Mouse (Mus musculus) hindbrain, embryonic 14.5 days (tissue): ENCODE results near the gene Spns1. TPM values are rescaled to one million over a fixed set of nuclear protein-coding genes. Genes with fewer than 3 reads are reported as not detected.

ENCODE experiments used
- ATAC-seq: fragments of 200-750 bp; cut with Nextera tagmentation; 2 replicates; pipeline ENCODE4 v1.8.0; 2017; ENCODE audit warnings: moderate number of reproducible peaks, mild to moderate bottlenecking, moderate TSS enrichment, moderate library complexity; ENCODE audit not compliant: low FRiP score
- DNase-seq: peaks from one replicate; pipeline ENCODE4 v3.0.0-alpha.2; 2015; ENCODE audit warnings: low spot score
- H3K27ac ChIP-seq: fragments of 300-500 bp; sonication (generic); 2 replicates; pipeline ENCODE4 v1.5.1; 2014; ENCODE audit warnings: mild to moderate bottlenecking, moderate library complexity
- H3K27me3 ChIP-seq: fragments of 300-500 bp; sonication (generic); 2 replicates; pipeline ENCODE4 v1.6.1; 2014; ENCODE audit warnings: mild to moderate bottlenecking, low read length, mixed read lengths; ENCODE audit not compliant: control insufficient read depth, insufficient read depth
- H3K36me3 ChIP-seq: fragments of 300-500 bp; sonication (generic); replicated peaks from 2 replicates; pipeline ENCODE4 v1.6.1; 2014; ENCODE audit not compliant: control insufficient read depth, insufficient read depth
- H3K4me1 ChIP-seq: fragments of 300-500 bp; sonication (generic); replicated peaks from 2 replicates; pipeline ENCODE4 v1.6.1; 2014; ENCODE audit warnings: antibody characterized with exemption, low read length, mixed read lengths; ENCODE audit not compliant: control insufficient read depth, insufficient read depth
- H3K4me2 ChIP-seq: fragments of 300-500 bp; sonication (generic); replicated peaks from 2 replicates; pipeline ENCODE4 v1.6.1; 2014; ENCODE audit warnings: mild to moderate bottlenecking, moderate library complexity
- H3K4me3 ChIP-seq: fragments of 300-500 bp; sonication (generic); replicated peaks from 2 replicates; pipeline ENCODE4 v1.5.1; 2014; ENCODE audit warnings: mild to moderate bottlenecking, low read length
- H3K9ac ChIP-seq: fragments of 300-500 bp; sonication (generic); 2 replicates; pipeline ENCODE4 v1.6.1; 2014
- H3K9me3 ChIP-seq: fragments of 300-500 bp; sonication (generic); 2 replicates; pipeline ENCODE4 v1.6.1; 2016; ENCODE audit warnings: low read length; ENCODE audit not compliant: control insufficient read depth
- WGBS: fragments of 180-500 bp; shearing (Covaris S2); extraction: QIAGEN DNeasy Blood & Tissue Kit; methylation state at CpG from one replicate; pipeline ENCODE4 v1.1.7; 2014; 5-methylcytosine and 5-hydroxymethylcytosine counted together
- polyA plus RNA-seq: library from polyadenylated mRNA; unstranded; fragments of >200 nt; fragmentation: Nextera tagmentation; extraction: Ambion mirVana; gene quantifications from 2 replicates; pipeline ENCODE4 v1.2.1, GENCODE M21; 2014

Spns1 gene
- polyA plus RNA-seq = 64.5 and 67.9 TPM in 2 replicates

- peak within 1 kb of the TSS; percentile 77 for H3K4me3 ChIP-seq
- ATAC-seq = peak; percentile 95
These were observed at the start of gene Spns1 for GRCm38 (mm10) chr7:126377278-126378158. Gene Spns1, minus strand, starts transcription at chr7:126377450.

GRCm38 (mm10) chr7:126424161-126424560 is 46.9 kb upstream of the Spns1 start:
- Histone ChIP-seq H3K9ac (no peak overlapping the region), H3K27me3 (no peaks in the 10 kb centered on the region), H3K4me3 (no peak overlapping the region), H3K9me3 (no peaks in the 10 kb centered on the region), H3K4me1 (peaks cover 8% of the 10 kb centered on the region; the same call in 1 of the 2 replicates), H3K4me2 (no peak overlapping the region), H3K27ac (no peak overlapping the region), H3K36me3 (no peaks in the 10 kb centered on the region)
- WGBS = 83% methylated on average over 6 of the region's 6 CpGs
- ATAC-seq (no peak), DNase-seq (no peak)

More at GRCm38 (mm10) chr7:126377278-126378158, at the start of gene Spns1:
- DNase-seq = peak; percentile 99
- no peaks in the 10 kb centered on the region for H3K9me3 ChIP-seq
- H3K27me3 ChIP-seq = no peaks in the 10 kb centered on the region
- H3K9ac ChIP-seq = peak within 1 kb of the TSS; percentile 75
- 1% methylated on average over 33 of the region's 33 CpGs for WGBS
- H3K4me2 ChIP-seq = peak within 1 kb of the TSS; percentile 98
- H3K4me1 ChIP-seq = peaks cover 13% of the 10 kb centered on the region
- peak within 1 kb of the TSS; percentile 87 for H3K27ac ChIP-seq
- H3K36me3 ChIP-seq = peaks cover 19% of the 10 kb centered on the region

- no peaks in the 10 kb centered on the region for H3K9me3 ChIP-seq
- H3K27me3 ChIP-seq = no peaks in the 10 kb centered on the region
- no peaks in the 10 kb centered on the region for H3K4me1 ChIP-seq
- ATAC-seq (no peak), DNase-seq (no peak)
- H3K9ac ChIP-seq = no peak overlapping the region
- H3K4me2 ChIP-seq = no peak overlapping the region
- 92% methylated on average over 5 of the region's 5 CpGs for WGBS
- H3K27ac ChIP-seq = no peak overlapping the region
- H3K4me3 ChIP-seq = no peak overlapping the region
- H3K36me3 ChIP-seq = no peaks in the 10 kb centered on the region
These were observed 44.5 kb upstream of the Spns1 start for GRCm38 (mm10) chr7:126421756-126422155.

GRCm38 (mm10) chr7:126418496-126418895 is 41.2 kb upstream of the Spns1 start:
- Histone ChIP-seq H3K36me3 (no peaks in the 10 kb centered on the region), H3K4me1 (no peaks in the 10 kb centered on the region), H3K27ac (no peak overlapping the region), H3K4me2 (no peak overlapping the region), H3K27me3 (no peaks in the 10 kb centered on the region), H3K4me3 (no peak overlapping the region), H3K9ac (no peak overlapping the region), H3K9me3 (no peaks in the 10 kb centered on the region)
- no peak for DNase-seq
- 72% methylated on average over 3 of the region's 3 CpGs for WGBS
- no peak for ATAC-seq

GRCm38 (mm10) chr7:126417606-126418005 is 40.4 kb upstream of the Spns1 start:
- H3K4me1 ChIP-seq = no peaks in the 10 kb centered on the region
- H3K27ac ChIP-seq = no peak overlapping the region
- WGBS = 82% methylated on average over 4 of the region's 4 CpGs
- no peak overlapping the region for H3K4me2 ChIP-seq
- H3K4me3 ChIP-seq = no peak overlapping the region
- no peak for ATAC-seq
- no peak overlapping the region for H3K9ac ChIP-seq
- no peaks in the 10 kb centered on the region for H3K27me3 ChIP-seq
- H3K9me3 ChIP-seq = no peaks in the 10 kb centered on the region
- no peak for DNase-seq
- no peaks in the 10 kb centered on the region for H3K36me3 ChIP-seq

GRCm38 (mm10) chr7:126417045-126417444 is 39.8 kb upstream of the Spns1 start:
- H3K9ac ChIP-seq = no peak overlapping the region
- WGBS = 16% methylated on average over 8 of the region's 8 CpGs
- no peak for ATAC-seq
- H3K4me3 ChIP-seq = no peak overlapping the region
- H3K27ac ChIP-seq = no peak overlapping the region
- no peaks in the 10 kb centered on the region for H3K4me1 ChIP-seq
- H3K9me3 ChIP-seq = no peaks in the 10 kb centered on the region
- H3K36me3 ChIP-seq = no peaks in the 10 kb centered on the region
- H3K4me2 ChIP-seq = no peak overlapping the region
- H3K27me3 ChIP-seq = no peaks in the 10 kb centered on the region
- DNase-seq = no peak

- 60% methylated on average over 2 of the region's 2 CpGs for WGBS
- no peak overlapping the region for H3K4me2 ChIP-seq
- no peak overlapping the region for H3K4me3 ChIP-seq
- DNase-seq = no peak
- H3K27me3 ChIP-seq = no peaks in the 10 kb centered on the region
- no peak overlapping the region for H3K9ac ChIP-seq
- H3K4me1 ChIP-seq = no peaks in the 10 kb centered on the region
- no peak for ATAC-seq
- no peak overlapping the region for H3K27ac ChIP-seq
- no peaks in the 10 kb centered on the region for H3K36me3 ChIP-seq
- no peaks in the 10 kb centered on the region for H3K9me3 ChIP-seq
These were observed 39.4 kb upstream of the Spns1 start for GRCm38 (mm10) chr7:126416615-126417014.

- no peaks in the 10 kb centered on the region for H3K9me3 ChIP-seq
- no peaks in the 10 kb centered on the region for H3K4me1 ChIP-seq
- DNase-seq = no peak
- no peaks in the 10 kb centered on the region for H3K27me3 ChIP-seq
- 90% methylated on average over 6 of the region's 6 CpGs for WGBS
- ATAC-seq = no peak
- no peaks in the 10 kb centered on the region for H3K36me3 ChIP-seq
- no peak within 1 kb of the TSS for H3K27ac ChIP-seq
- no peak within 1 kb of the TSS for H3K4me2 ChIP-seq
- no peak within 1 kb of the TSS for H3K9ac ChIP-seq
- no peak within 1 kb of the TSS for H3K4me3 ChIP-seq
These were observed 37.5 kb upstream of the Spns1 start, which contains the start of gene Cd19 for GRCm38 (mm10) chr7:126414725-126415124. Gene Cd19, minus strand, starts transcription at chr7:126414889.

- DNase-seq = no peak
- 98% methylated on average over 4 of the region's 4 CpGs for WGBS
- Histone ChIP-seq H3K4me1 (no peaks in the 10 kb centered on the region), H3K4me2 (no peak overlapping the region), H3K27me3 (no peaks in the 10 kb centered on the region), H3K27ac (no peak overlapping the region), H3K9ac (no peak overlapping the region), H3K9me3 (no peaks in the 10 kb centered on the region), H3K4me3 (no peak overlapping the region), H3K36me3 (no peaks in the 10 kb centered on the region)
- no peak for ATAC-seq
These were observed 33.8 kb upstream of the Spns1 start for GRCm38 (mm10) chr7:126411061-126411460.
